Mouse (Mus musculus) bone marrow, adult 2 months (tissue): ENCODE measurements around the gene 2010003K11Rik. TPM values are rescaled to one million over a fixed set of nuclear protein-coding genes. Genes with fewer than 3 reads are reported as not detected.

Experiments used
- H3K27ac ChIP-seq: fragments of 200-500 bp; 2 replicates; pipeline ENCODE4 v1.5.1; 2012; ENCODE audit warnings: low read depth, mild to moderate bottlenecking, control low read depth, inconsistent platforms, low read length; ENCODE audit not compliant: control insufficient read depth, poor library complexity, insufficient read depth
- H3K4me1 ChIP-seq: fragments of 200-500 bp; 2 replicates; pipeline ENCODE4 v1.6.1; 2011; ENCODE audit warnings: low read length; ENCODE audit not compliant: control insufficient read depth, insufficient read depth
- H3K4me3 ChIP-seq: fragments of 200-500 bp; replicated peaks from 2 replicates; pipeline ENCODE3; 2011; ENCODE audit warnings: mild to moderate bottlenecking, low read depth, low read length, control low read depth; ENCODE audit not compliant: control insufficient read depth
- CTCF ChIP-seq: fragments of 200-500 bp; IDR thresholded peaks from 2 replicates; pipeline ENCODE4 v1.5.1; 2011; ENCODE audit warnings: low read length, control low read depth; ENCODE audit not compliant: control insufficient read depth, insufficient read depth
- POLR2A ChIP-seq: fragments of 200-500 bp; IDR thresholded peaks from 2 replicates; pipeline ENCODE4 v1.6.1; 2011; ENCODE audit warnings: low read depth, mild to moderate bottlenecking, control low read depth, low read length, borderline replicate concordance; ENCODE audit not compliant: control insufficient read depth
- WGBS: fragments of 180-500 bp; shearing (Covaris S2); methylation state at CpG from one replicate; pipeline ENCODE4 v1.1.7; 2018; 5-methylcytosine and 5-hydroxymethylcytosine counted together
- polyA plus RNA-seq: library from polyadenylated mRNA; stranded (reverse); fragments of >200 nt; gene quantifications from 2 replicates; pipeline ENCODE4 v1.2.4, GENCODE M21; 2011; ENCODE audit warnings: low replicate concordance; ENCODE audit not compliant: missing spikeins, insufficient read depth, insufficient read length

2010003K11Rik gene
- polyA plus RNA-seq, 1 experiment, result not detected

GRCm38 (mm10) chr19:4494707-4495106 lies 3.7 kb downstream of the 2010003K11Rik start:
- 84% methylated on average over 7 of the region's 7 CpGs for WGBS
- Histone ChIP-seq H3K27ac (no peak overlapping the region), H3K4me1 (no peaks in the 10 kb centered on the region), H3K4me3 (no peak overlapping the region)
- no peak for TF ChIP-seq POLR2A
- TF ChIP-seq CTCF, result no peak

GRCm38 (mm10) chr19:4492526-4493296 lies 5.7 kb downstream of the 2010003K11Rik start:
- no peak for TF ChIP-seq CTCF
- TF ChIP-seq POLR2A, result no peak
- WGBS, result 64% methylated on average over 9 of the region's 9 CpGs
- Histone ChIP-seq H3K4me3 (no peak overlapping the region), H3K27ac (no peak overlapping the region), H3K4me1 (no peaks in the 10 kb centered on the region)

GRCm38 (mm10) chr19:4491080-4491695 lies 7.2 kb downstream of the 2010003K11Rik start:
- no peak overlapping the region for H3K27ac ChIP-seq
- 75% methylated on average over 10 of the region's 10 CpGs for WGBS
- no peaks in the 10 kb centered on the region for H3K4me1 ChIP-seq
- TF ChIP-seq POLR2A, result no peak
- TF ChIP-seq CTCF, result no peak
- no peak overlapping the region for H3K4me3 ChIP-seq

- 66% methylated on average over 2 of the region's 2 CpGs for WGBS
These were observed 10.5 kb downstream of the 2010003K11Rik start for GRCm38 (mm10) chr19:4487877-4488276.

GRCm38 (mm10) chr19:4485006-4485405 lies 13.4 kb downstream of the 2010003K11Rik start:
- no peak overlapping the region for H3K4me3 ChIP-seq
- no peaks in the 10 kb centered on the region; the same call in 1 of the 2 replicates for H3K4me1 ChIP-seq
- WGBS, result 79% methylated on average over 5 of the region's 5 CpGs
- TF ChIP-seq POLR2A, result no peak
- no peak for TF ChIP-seq CTCF
- H3K27ac ChIP-seq, result no peak overlapping the region

More at GRCm38 (mm10) chr19:4487877-4488276, 10.5 kb downstream of the 2010003K11Rik start:
- Histone ChIP-seq H3K4me3 (no peak overlapping the region), H3K4me1 (no peaks in the 10 kb centered on the region; the same call in 1 of the 2 replicates), H3K27ac (no peak overlapping the region)
- no peak for TF ChIP-seq CTCF
- no peak for TF ChIP-seq POLR2A

GRCm38 (mm10) chr19:4482111-4482859 lies 16.1 kb downstream of the 2010003K11Rik start:
- Histone ChIP-seq H3K4me3 (no peak overlapping the region), H3K4me1 (no peaks in the 10 kb centered on the region; the same call in 1 of the 2 replicates), H3K27ac (no peak overlapping the region)
- no peak for TF ChIP-seq POLR2A
- TF ChIP-seq CTCF, result no peak
- WGBS, result 85% methylated on average over 3 of the region's 3 CpGs

- 13% methylated on average over 4 of the region's 4 CpGs for WGBS
- Histone ChIP-seq H3K4me1 (no peaks in the 10 kb centered on the region; the same call in 1 of the 2 replicates), H3K27ac (no peak overlapping the region), H3K4me3 (no peak overlapping the region)
- TF ChIP-seq POLR2A (no peak), CTCF (no peak)
These were observed 17.1 kb downstream of the 2010003K11Rik start for GRCm38 (mm10) chr19:4481326-4481725.

- Histone ChIP-seq H3K4me1 (no peaks in the 10 kb centered on the region; the same call in 1 of the 2 replicates), H3K4me3 (no peak overlapping the region), H3K27ac (no peak overlapping the region)
- 83% methylated on average over 2 of the region's 2 CpGs for WGBS
- no peak for TF ChIP-seq CTCF
- TF ChIP-seq POLR2A, result no peak
These were observed 18.3 kb downstream of the 2010003K11Rik start for GRCm38 (mm10) chr19:4480041-4480440.
